Mouse (Mus musculus): ENCODE results near the gene Gm20738.
"Not testable (repeated sequence)": the region's sequence is repeated elsewhere in the genome, so short reads cannot be mapped to it uniquely, and the experiment has no call there.

The Gm20738 gene

GRCm38 (mm10) chrY:37957511-37957910, at the start of gene Gm20738:
Gene Gm20738 (plus strand): TSS chrY:37957811.
- DNase-seq: not testable (repeated sequence)
